Mouse (Mus musculus): Measurements from ENCODE around the gene Fbxw8. TPM values are rescaled to one million over a fixed set of nuclear protein-coding genes. Genes with fewer than 3 reads are reported as not detected.
A peak's percentile ranks its signal among the peaks of the same experiment; 100 is the strongest.

Gene Fbxw8
- polyA plus RNA-seq, 2 experiments, result 6.2 to 10.8 TPM

DNA sequence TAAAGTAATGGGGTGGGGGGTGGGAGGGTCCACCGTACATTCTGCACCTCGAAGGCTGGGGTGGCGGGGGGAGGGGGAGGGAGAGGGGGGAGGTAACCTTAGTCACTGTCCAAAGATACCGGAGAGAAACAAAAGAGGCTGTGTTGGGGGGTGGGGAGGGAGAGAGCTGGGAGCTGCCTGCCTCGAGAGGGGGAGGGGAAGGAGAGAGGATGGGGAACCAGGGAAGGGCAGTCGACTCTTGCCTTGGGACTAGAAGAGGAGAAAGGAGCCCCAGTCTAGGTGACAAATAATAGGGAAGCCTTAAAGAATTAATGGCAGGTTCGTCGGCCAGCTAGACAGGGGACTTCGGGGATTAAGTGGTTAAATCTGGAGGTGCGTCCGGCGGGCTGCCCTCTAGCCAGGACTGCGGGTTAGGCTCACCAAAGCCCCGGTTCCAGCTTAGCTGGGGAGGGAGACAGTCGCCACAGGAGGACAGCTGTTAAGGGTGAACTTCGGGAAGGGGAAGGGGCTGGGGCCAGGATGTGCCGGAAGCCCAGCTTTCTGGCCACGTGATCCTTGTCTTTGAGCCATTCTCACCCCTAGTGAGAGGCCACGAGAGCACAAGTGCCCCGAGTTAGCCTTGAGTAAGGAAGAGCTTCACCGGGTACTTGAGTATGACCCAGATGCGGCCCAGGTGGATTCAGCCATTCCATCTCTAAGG is 19.2 kb upstream of the Fbxw8 start:
- Histone ChIP-seq H3K9ac (replicated peaks) (no peak overlapping the region), H3K4me2 (ENCODE audit: low read depth) (no peak overlapping the region), H3K4me1 (replicated peaks; ENCODE audit: control insufficient read depth in 2 of 2, insufficient read depth in 2 of 2, low read length in 1 of 2) (no peaks in the 10 kb centered on the region; a peak in 1 of 4 replicates), H3K9me3 (ENCODE audit: control insufficient read depth, low read length) (no peaks in the 10 kb centered on the region), H3K4me3 (ENCODE audit: insufficient read depth in 1 of 2, low read depth in 2 of 2, low read length in 2 of 2) (no peak overlapping the region), H3K27me3 (ENCODE audit: control insufficient read depth, insufficient read depth, low read length) (peaks cover 54% of the 10 kb centered on the region), H3K36me3 (replicated peaks; ENCODE audit: control insufficient read depth, insufficient read depth, low read depth) (no peaks in the 10 kb centered on the region), H3K27ac (no peak overlapping the region)
- ATAC-seq (ENCODE audit: insufficient read depth), result no peak
- WGBS (ENCODE audit: insufficient replicate concordance), result 1% methylated on average over 22 of the region's 22 CpGs
- TF ChIP-seq CTCF (IDR thresholded peaks at IDR 0.05; ENCODE audit: low read depth) (no peak), EP300 (IDR thresholded peaks at IDR 0.05; ENCODE audit: low read depth) (no peak)
- no peak for DNase-seq (ENCODE audit: low read depth in 3 of 3, low spot score in 3 of 3)

DNA sequence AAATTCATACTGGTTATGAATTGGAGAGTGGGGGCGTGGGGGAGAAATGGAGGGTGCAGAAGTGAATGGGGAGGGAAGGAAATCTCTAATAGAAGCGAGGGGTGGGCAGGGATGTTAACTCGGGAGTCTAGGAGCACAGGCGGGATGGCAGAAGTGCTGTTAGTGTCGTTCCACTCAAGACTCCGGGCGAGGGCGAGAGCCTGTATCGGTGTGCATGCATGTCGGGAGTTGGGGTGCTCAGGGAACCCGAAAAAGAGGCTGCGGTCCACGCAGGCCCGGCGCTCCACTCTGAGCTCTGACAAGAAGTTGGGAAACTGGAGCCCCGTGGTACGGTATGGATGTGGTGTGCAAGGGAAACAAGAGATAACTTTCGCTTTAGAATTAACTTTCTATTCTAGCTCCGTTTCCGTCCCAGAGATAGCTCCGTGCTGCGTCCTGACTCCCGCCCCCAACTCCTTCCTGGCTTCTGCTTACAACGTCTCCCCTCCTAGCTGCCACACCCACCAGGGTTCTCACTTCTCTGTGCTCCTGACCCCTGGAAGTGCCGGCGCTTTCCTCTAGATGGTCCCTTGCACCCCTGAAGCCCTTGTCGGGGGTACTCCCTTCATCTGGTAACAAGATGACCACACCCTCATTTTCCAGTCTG is 16.9 kb upstream of the Fbxw8 start:
- H3K4me3 ChIP-seq (ENCODE audit: insufficient read depth in 1 of 2, low read depth in 2 of 2, low read length in 2 of 2), result peak overlapping the region; percentile 31 to 37; a peak in 3 of 4 replicates
- DNase-seq (ENCODE audit: low read depth in 3 of 3, low spot score in 3 of 3), result no peak

DNA sequence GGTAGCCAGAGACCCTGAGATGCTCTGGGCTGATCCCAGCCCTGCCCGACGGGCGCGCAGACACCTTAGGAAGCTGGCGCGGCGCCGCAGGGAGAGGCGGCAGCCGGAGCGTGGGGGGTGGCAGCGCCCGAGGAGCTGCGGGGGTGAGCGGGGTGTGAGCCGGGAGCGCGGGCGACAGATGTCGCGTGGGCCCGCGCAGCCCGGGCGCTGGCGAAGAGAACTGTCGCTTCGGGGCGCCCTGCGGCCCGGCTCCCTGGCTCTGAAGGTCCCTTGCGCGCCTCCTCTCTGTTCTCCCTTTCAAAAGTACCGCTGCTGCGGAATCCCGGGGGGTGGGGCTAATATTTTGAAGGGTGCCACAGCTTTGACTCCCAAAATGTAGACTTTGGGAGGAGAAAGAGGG is 16.4 kb upstream of the Fbxw8 start:
- TF ChIP-seq EP300 (IDR thresholded peaks at IDR 0.05; ENCODE audit: low read depth) (no peak), CTCF (IDR thresholded peaks at IDR 0.05; ENCODE audit: low read depth) (no peak)
- peaks cover 75% of the 10 kb centered on the region for H3K27me3 ChIP-seq (ENCODE audit: control insufficient read depth, insufficient read depth, low read length)
- peak overlapping the region; percentile 41 for H3K4me2 ChIP-seq (ENCODE audit: low read depth)
- H3K36me3 ChIP-seq (replicated peaks; ENCODE audit: control insufficient read depth, insufficient read depth, low read depth), result no peaks in the 10 kb centered on the region
- no peak for DNase-seq (ENCODE audit: low read depth in 3 of 3, low spot score in 3 of 3)
- H3K4me1 ChIP-seq (replicated peaks; ENCODE audit: control insufficient read depth in 2 of 2, insufficient read depth in 2 of 2, low read length in 1 of 2), result no peaks in the 10 kb centered on the region; a peak in 1 of 4 replicates
- no peak for ATAC-seq (ENCODE audit: insufficient read depth)
- 2% methylated on average over 36 of the region's 36 CpGs for WGBS (ENCODE audit: insufficient replicate concordance)
- no peaks in the 10 kb centered on the region for H3K9me3 ChIP-seq (ENCODE audit: control insufficient read depth, low read length)
- no peak overlapping the region for H3K27ac ChIP-seq
- no peak overlapping the region for H3K9ac ChIP-seq (replicated peaks)
- H3K4me3 ChIP-seq (ENCODE audit: insufficient read depth in 1 of 2, low read depth in 2 of 2, low read length in 2 of 2), result peak overlapping the region in 1 of 2 experiments; percentile 31; a peak in 2 of 4 replicates

More for the DNA sequence above, 16.9 kb upstream of the Fbxw8 start:
- under 1% methylated on average over 27 of the region's 27 CpGs for WGBS (ENCODE audit: insufficient replicate concordance)
- no peak overlapping the region for H3K27ac ChIP-seq
- ATAC-seq (ENCODE audit: insufficient read depth), result no peak
- TF ChIP-seq EP300 (IDR thresholded peaks at IDR 0.05; ENCODE audit: low read depth) (no peak), CTCF (IDR thresholded peaks at IDR 0.05; ENCODE audit: low read depth) (no peak)
- peaks cover 75% of the 10 kb centered on the region for H3K27me3 ChIP-seq (ENCODE audit: control insufficient read depth, insufficient read depth, low read length)
- H3K9me3 ChIP-seq (ENCODE audit: control insufficient read depth, low read length), result no peaks in the 10 kb centered on the region
- H3K4me2 ChIP-seq (ENCODE audit: low read depth), result peak overlapping the region; percentile 41
- no peaks in the 10 kb centered on the region; a peak in 1 of 4 replicates for H3K4me1 ChIP-seq (replicated peaks; ENCODE audit: control insufficient read depth in 2 of 2, insufficient read depth in 2 of 2, low read length in 1 of 2)
- no peak overlapping the region for H3K9ac ChIP-seq (replicated peaks)
- no peaks in the 10 kb centered on the region for H3K36me3 ChIP-seq (replicated peaks; ENCODE audit: control insufficient read depth, insufficient read depth, low read depth)

DNA sequence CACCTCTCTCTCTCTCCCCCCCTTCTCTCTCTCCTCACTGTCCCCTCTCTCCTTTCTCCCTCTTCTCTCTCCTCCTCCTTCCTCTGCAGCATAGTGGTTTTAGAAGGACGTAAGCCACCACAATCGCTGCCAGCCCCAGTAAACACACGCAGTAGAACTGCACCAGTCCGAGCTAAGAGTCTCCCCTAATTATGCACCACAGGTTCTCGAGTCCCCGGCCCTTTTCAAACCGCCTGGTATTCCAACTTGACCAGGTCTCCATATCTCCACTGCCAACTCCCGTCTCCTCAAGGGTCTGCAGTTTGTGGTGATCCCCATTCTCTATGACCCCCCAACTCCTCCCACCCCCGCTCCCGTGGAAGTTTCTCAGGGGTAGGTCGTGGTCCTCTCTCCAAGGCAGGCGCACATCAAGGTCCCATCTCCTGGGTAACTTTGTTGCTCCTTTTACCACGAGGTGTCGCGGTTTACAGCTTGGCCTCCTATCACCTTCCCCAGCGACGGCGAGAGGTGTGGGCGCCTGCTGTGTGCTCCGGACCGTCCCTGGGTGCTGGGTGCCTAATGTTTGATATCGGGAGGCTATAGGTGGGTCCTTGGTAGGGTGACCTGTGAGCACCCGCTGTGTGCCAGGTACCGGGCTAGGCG is 15.7 kb upstream of the Fbxw8 start:
- H3K36me3 ChIP-seq (replicated peaks; ENCODE audit: control insufficient read depth, insufficient read depth, low read depth), result no peaks in the 10 kb centered on the region
- DNase-seq (ENCODE audit: low read depth in 3 of 3, low spot score in 3 of 3) (no peak), ATAC-seq (ENCODE audit: insufficient read depth) (no peak)
- no peak overlapping the region for H3K9ac ChIP-seq (replicated peaks)
- H3K27ac ChIP-seq, result no peak overlapping the region
- TF ChIP-seq CTCF (IDR thresholded peaks at IDR 0.05; ENCODE audit: low read depth) (peak; percentile 30; the same call in 1 of the 2 replicates), EP300 (IDR thresholded peaks at IDR 0.05; ENCODE audit: low read depth) (no peak)
- no peak overlapping the region; the same call in 1 of the 2 replicates for H3K4me2 ChIP-seq (ENCODE audit: low read depth)
- no peaks in the 10 kb centered on the region; a peak in 1 of 4 replicates for H3K4me1 ChIP-seq (replicated peaks; ENCODE audit: control insufficient read depth in 2 of 2, insufficient read depth in 2 of 2, low read length in 1 of 2)
- H3K4me3 ChIP-seq (ENCODE audit: insufficient read depth in 1 of 2, low read depth in 2 of 2, low read length in 2 of 2), result no peak overlapping the region
- no peaks in the 10 kb centered on the region for H3K9me3 ChIP-seq (ENCODE audit: control insufficient read depth, low read length)
- WGBS (ENCODE audit: insufficient replicate concordance), result 2% methylated on average over 25 of the region's 25 CpGs
- H3K27me3 ChIP-seq (ENCODE audit: control insufficient read depth, insufficient read depth, low read length), result peaks cover 75% of the 10 kb centered on the region

All from liver, embryonic 14.5 days (tissue).